Mouse (Mus musculus): ENCODE data around the gene Btbd35f16.
"Not testable (repeated sequence)": the region's sequence is repeated elsewhere in the genome, so short reads cannot be mapped to it uniquely, and the experiment has no call there.

Gene Btbd35f16

DNA sequence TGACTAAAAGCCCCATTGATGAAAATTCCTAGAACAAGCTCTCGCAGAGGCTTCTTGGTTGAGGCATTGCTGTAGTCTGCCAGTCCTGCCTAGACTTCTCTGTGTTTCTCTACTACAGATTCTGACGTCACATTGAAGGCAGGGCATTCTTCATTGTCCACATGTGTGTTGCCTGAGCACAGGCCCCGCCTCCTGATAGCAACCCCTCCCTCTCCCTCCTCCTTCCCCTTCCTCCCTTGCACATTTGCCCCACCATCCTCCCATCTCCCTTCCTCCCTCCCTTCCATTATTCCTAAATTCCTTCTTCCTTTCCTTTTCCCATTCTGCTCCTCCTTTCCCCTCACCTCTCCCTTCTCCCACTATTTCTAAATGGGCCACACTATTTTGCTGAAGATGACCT is at the start of gene Btbd35f16:
Btbd35f16 (minus strand) TSS at position 101 of the 400 bp plus-strand sequence.
- POLR2A ChIA-PET, CTCF ChIA-PET: not testable (repeated sequence)

All from embryonic stem cell, embryonic (primary cell).